Mouse (Mus musculus): ENCODE data around the gene Gpcpd1. TPM values are rescaled to one million over a fixed set of nuclear protein-coding genes. Genes with fewer than 3 reads are reported as not detected.
"Not testable (repeated sequence)": the region's sequence is repeated elsewhere in the genome, so short reads cannot be mapped to it uniquely, and the experiment has no call there.

Gene Gpcpd1
- polyA plus RNA-seq, 1 experiment from 2014 or later: 62.3 TPM

- Histone ChIP-seq H3K4me2 (replicated peaks) (no peak overlapping the region), H3K9ac (replicated peaks) (no peak overlapping the region), H3K27ac (replicated peaks) (no peak overlapping the region), H3K27me3 (no peaks in the 10 kb centered on the region), H3K9me3 (no peaks in the 10 kb centered on the region), H3K4me1 (no peaks in the 10 kb centered on the region), H3K4me3 (no peak overlapping the region), H3K36me3 (no peaks in the 10 kb centered on the region)
- no peak for ATAC-seq (ENCODE audit: low FRiP score, low read depth)
Observed at GRCm38 (mm10) chr2:132601777-132602176, 14.2 kb upstream of the Gpcpd1 start.

DNA sequence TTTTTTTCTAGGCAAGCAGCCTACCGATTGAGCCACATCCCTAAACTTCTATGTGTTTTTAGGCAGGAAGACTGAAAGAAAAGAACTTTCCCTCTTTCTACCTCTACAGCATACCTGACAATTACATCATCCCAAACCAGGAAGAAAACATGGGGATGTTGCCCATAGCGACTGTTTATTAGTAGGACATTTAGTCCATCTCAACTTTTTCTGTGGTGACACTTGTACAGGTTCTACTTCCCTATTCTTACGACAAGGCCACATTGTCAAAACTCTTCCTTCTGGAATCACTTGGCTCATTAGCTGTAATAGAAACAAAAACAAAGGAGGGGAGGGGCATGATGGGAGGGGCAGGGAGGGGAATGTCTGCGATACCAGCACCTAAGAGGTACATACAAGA is 12.6 kb upstream of the Gpcpd1 start:
- WGBS: 90% methylated on average over 4 of the region's 4 CpGs
- ATAC-seq (ENCODE audit: low FRiP score, low read depth): no peak

GRCm38 (mm10) chr2:132599127-132599526 is 11.6 kb upstream of the Gpcpd1 start:
- no peaks in the 10 kb centered on the region for H3K27me3 ChIP-seq
- no peak overlapping the region for H3K4me2 ChIP-seq (replicated peaks)
- H3K9me3 ChIP-seq: no peaks in the 10 kb centered on the region
- no peaks in the 10 kb centered on the region for H3K4me1 ChIP-seq
- ATAC-seq (ENCODE audit: low FRiP score, low read depth): no peak
- no peak overlapping the region for H3K27ac ChIP-seq (replicated peaks)
- no peak overlapping the region for H3K4me3 ChIP-seq
- WGBS: 93% methylated on average over 6 of the region's 6 CpGs
- no peaks in the 10 kb centered on the region for H3K36me3 ChIP-seq
- no peak overlapping the region for H3K9ac ChIP-seq (replicated peaks)

More for the DNA sequence above, 12.6 kb upstream of the Gpcpd1 start:
- H3K9ac ChIP-seq (replicated peaks): no peak overlapping the region
- H3K4me2 ChIP-seq (replicated peaks): no peak overlapping the region
- no peaks in the 10 kb centered on the region for H3K27me3 ChIP-seq
- H3K4me3 ChIP-seq: no peak overlapping the region
- no peak overlapping the region for H3K27ac ChIP-seq (replicated peaks)
- H3K9me3 ChIP-seq: no peaks in the 10 kb centered on the region
- no peaks in the 10 kb centered on the region for H3K36me3 ChIP-seq
- H3K4me1 ChIP-seq: no peaks in the 10 kb centered on the region

- H3K4me1 ChIP-seq: no peaks in the 10 kb centered on the region
- no peak overlapping the region for H3K9ac ChIP-seq (replicated peaks)
- H3K4me2 ChIP-seq (replicated peaks): no peak overlapping the region
- H3K36me3 ChIP-seq: no peaks in the 10 kb centered on the region
- H3K27me3 ChIP-seq: no peaks in the 10 kb centered on the region
- no peaks in the 10 kb centered on the region for H3K9me3 ChIP-seq
- H3K27ac ChIP-seq (replicated peaks): no peak overlapping the region
- ATAC-seq (ENCODE audit: low FRiP score, low read depth): no peak
- WGBS: 77% methylated on average over 3 of the region's 3 CpGs
- H3K4me3 ChIP-seq: no peak overlapping the region
Observed at GRCm38 (mm10) chr2:132597866-132598480, 10.4 kb upstream of the Gpcpd1 start.

- no peaks in the 10 kb centered on the region for H3K27me3 ChIP-seq
- no peak overlapping the region for H3K4me3 ChIP-seq
- no peak overlapping the region for H3K4me2 ChIP-seq (replicated peaks)
- H3K9ac ChIP-seq (replicated peaks): no peak overlapping the region
- no peaks in the 10 kb centered on the region for H3K4me1 ChIP-seq
- 71% methylated on average over 8 of the region's 8 CpGs for WGBS
- H3K9me3 ChIP-seq: no peaks in the 10 kb centered on the region
- ATAC-seq (ENCODE audit: low FRiP score, low read depth): no peak
- H3K27ac ChIP-seq (replicated peaks): no peak overlapping the region
- H3K36me3 ChIP-seq: no peaks in the 10 kb centered on the region
Observed at GRCm38 (mm10) chr2:132597226-132597625, 9.7 kb upstream of the Gpcpd1 start.

- no peak overlapping the region for H3K4me3 ChIP-seq
- 88% methylated on average over 11 of the region's 11 CpGs for WGBS
- no peak overlapping the region for H3K27ac ChIP-seq (replicated peaks)
- no peaks in the 10 kb centered on the region for H3K9me3 ChIP-seq
- no peaks in the 10 kb centered on the region for H3K36me3 ChIP-seq
- no peak for ATAC-seq (ENCODE audit: low FRiP score, low read depth)
- no peak overlapping the region for H3K4me2 ChIP-seq (replicated peaks)
- H3K9ac ChIP-seq (replicated peaks): no peak overlapping the region
- H3K27me3 ChIP-seq: no peaks in the 10 kb centered on the region
- no peaks in the 10 kb centered on the region for H3K4me1 ChIP-seq
Observed at GRCm38 (mm10) chr2:132595601-132596235, 8.2 kb upstream of the Gpcpd1 start.

DNA sequence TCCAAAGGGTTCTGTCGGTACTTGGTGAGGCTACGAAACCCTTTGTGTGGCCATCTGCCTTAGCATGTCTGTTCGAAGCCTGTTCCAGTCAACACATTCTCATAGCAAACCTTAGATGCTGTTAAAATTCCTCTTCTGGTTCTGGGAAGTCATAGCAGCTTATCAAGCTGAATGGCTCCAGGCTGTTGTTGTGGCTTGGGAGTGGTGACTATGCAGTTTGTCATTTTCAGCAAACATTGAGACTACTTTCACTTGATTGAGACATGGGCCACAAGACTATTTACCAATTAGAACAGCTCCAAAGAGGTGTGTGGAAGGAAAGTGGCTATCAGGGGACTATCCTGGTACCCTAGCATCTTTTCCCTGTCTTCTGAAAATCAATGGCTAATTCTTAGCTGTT is 4.6 kb upstream of the Gpcpd1 start:
- no peak overlapping the region for H3K27ac ChIP-seq (replicated peaks)
- H3K4me1 ChIP-seq: no peaks in the 10 kb centered on the region
- WGBS: 90% methylated on average over 3 of the region's 3 CpGs
- no peak for ATAC-seq (ENCODE audit: low FRiP score, low read depth)
- no peaks in the 10 kb centered on the region for H3K27me3 ChIP-seq
- no peaks in the 10 kb centered on the region for H3K36me3 ChIP-seq
- no peak overlapping the region for H3K9ac ChIP-seq (replicated peaks)
- no peaks in the 10 kb centered on the region for H3K9me3 ChIP-seq
- no peak overlapping the region for H3K4me3 ChIP-seq
- no peak overlapping the region for H3K4me2 ChIP-seq (replicated peaks)

DNA sequence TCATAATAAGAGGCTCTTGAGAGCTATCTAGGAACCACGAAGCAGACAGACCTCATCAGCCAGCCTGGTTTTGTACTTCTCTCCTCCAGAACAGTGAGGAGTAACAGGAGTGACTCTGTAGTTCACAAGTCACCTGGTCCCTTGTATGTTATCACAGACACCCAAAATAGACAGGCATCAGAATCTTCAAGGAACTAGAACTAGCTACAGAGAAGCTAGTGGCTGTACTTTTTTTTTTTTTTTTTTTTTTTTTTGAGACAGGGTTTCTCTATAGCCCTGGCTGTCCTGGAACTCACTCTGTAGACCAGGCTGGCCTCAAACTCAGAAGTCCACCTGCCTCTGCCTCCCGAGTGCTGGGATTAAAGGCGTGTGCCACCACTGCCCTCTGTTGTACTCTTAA is 4.0 kb upstream of the Gpcpd1 start:
- H3K9ac ChIP-seq (replicated peaks); H3K36me3 ChIP-seq; H3K4me2 ChIP-seq (replicated peaks); H3K27ac ChIP-seq (replicated peaks); H3K9me3 ChIP-seq; H3K27me3 ChIP-seq; H3K4me3 ChIP-seq; H3K4me1 ChIP-seq; ATAC-seq (ENCODE audit: low FRiP score, low read depth): not testable (repeated sequence)
- 88% methylated on average over 3 of the region's 3 CpGs for WGBS

DNA sequence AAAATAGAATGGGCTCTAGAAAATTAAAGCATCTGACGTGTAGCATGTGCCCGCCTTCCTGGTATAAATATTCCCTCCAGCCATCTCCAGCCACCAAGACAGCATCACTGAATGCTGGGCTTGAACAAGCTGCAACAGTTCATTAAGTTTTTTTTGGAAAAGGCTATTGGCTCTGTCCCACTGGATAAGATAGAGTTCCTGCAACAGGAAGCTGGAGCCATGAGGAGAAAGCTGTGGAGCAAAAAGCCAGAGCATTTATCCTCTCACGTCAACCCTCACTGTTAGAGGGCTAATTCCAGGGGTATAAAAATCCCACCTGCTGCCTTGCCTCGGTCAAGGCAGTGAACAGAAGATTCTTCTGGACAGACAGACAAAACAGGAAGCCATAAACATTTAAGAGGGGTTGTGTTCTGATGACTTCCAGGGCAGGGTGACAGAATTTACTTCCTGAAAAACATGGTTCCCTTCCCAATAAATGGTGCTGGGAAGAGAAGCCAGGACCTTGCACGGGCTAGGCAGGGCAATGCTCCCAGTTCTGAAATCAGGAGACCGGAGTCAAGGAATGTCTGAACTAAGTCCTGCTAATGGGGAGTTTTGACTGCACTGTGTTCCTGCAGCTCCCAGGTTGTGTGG is 2.5 kb upstream of the Gpcpd1 start:
- H3K9me3 ChIP-seq: no peaks in the 10 kb centered on the region
- H3K36me3 ChIP-seq: no peaks in the 10 kb centered on the region
- H3K27me3 ChIP-seq: no peaks in the 10 kb centered on the region
- H3K4me1 ChIP-seq: no peaks in the 10 kb centered on the region
- H3K4me3 ChIP-seq: no peak overlapping the region
- no peak overlapping the region for H3K4me2 ChIP-seq (replicated peaks)
- whole genome bisulfite sequencing: 83% methylated on average over 6 of the region's 6 CpGs
- no peak overlapping the region for H3K9ac ChIP-seq (replicated peaks)
- H3K27ac ChIP-seq (replicated peaks): no peak overlapping the region
- ATAC-seq (ENCODE audit: low FRiP score, low read depth): no peak

- no peak for ATAC-seq (ENCODE audit: low FRiP score, low read depth)
- WGBS: 86% methylated on average over 3 of the region's 3 CpGs
Observed at GRCm38 (mm10) chr2:132586006-132586405, 1.5 kb downstream of the Gpcpd1 start.

DNA sequence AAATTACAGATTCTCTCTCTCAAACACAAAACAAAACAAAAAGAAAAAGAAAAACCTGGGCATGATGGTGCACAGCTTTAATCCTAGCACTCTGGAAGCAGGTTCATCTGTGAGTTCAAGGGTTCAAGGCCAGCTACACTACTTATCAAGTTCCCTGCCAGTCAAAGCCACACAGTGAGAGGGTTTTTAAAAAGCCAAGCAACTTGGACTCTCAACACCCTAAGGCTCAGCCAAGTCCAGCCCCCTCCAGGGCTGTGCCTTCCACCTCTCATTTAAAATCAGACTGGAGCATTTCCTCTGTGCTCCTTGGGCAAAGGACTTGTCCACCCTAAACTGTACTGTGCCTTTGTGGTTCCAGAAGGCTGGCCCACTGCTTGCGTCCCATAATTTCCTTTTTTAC is 3.3 kb downstream of the Gpcpd1 start:
- H3K27ac ChIP-seq (replicated peaks): no peak overlapping the region
- no peak overlapping the region for H3K4me2 ChIP-seq (replicated peaks)
- H3K4me3 ChIP-seq: no peak overlapping the region
- 85% methylated on average over 1 of the region's 1 CpGs for WGBS
- no peak overlapping the region for H3K9ac ChIP-seq (replicated peaks)
- H3K27me3 ChIP-seq: no peaks in the 10 kb centered on the region
- H3K9me3 ChIP-seq: 0 out of 2 replicates have a peak, but pooled peaks cover 3% of the 10 kb centered on the region
- no peak for ATAC-seq (ENCODE audit: low FRiP score, low read depth)
- peaks cover 10% of the 10 kb centered on the region for H3K4me1 ChIP-seq
- no peaks in the 10 kb centered on the region for H3K36me3 ChIP-seq

More at GRCm38 (mm10) chr2:132586006-132586405, 1.5 kb downstream of the Gpcpd1 start:
- Histone ChIP-seq H3K27me3 (no peaks in the 10 kb centered on the region), H3K36me3 (no peaks in the 10 kb centered on the region), H3K4me2 (replicated peaks) (no peak overlapping the region), H3K27ac (replicated peaks) (no peak overlapping the region), H3K9me3 (no peaks in the 10 kb centered on the region), H3K9ac (replicated peaks) (no peak overlapping the region), H3K4me3 (no peak overlapping the region), H3K4me1 (peaks cover 10% of the 10 kb centered on the region)

- Histone ChIP-seq H3K9me3 (0 out of 2 replicates have a peak, but pooled peaks cover 9% of the 10 kb centered on the region), H3K27ac (replicated peaks) (no peak overlapping the region), H3K4me1 (peaks cover 10% of the 10 kb centered on the region), H3K27me3 (no peaks in the 10 kb centered on the region), H3K36me3 (no peaks in the 10 kb centered on the region), H3K4me3 (no peak overlapping the region), H3K9ac (replicated peaks) (no peak overlapping the region), H3K4me2 (replicated peaks) (no peak overlapping the region)
- WGBS: 81% methylated on average over 3 of the region's 3 CpGs
- ATAC-seq (ENCODE audit: low FRiP score, low read depth): no peak
Observed at GRCm38 (mm10) chr2:132583126-132583525, 4.4 kb downstream of the Gpcpd1 start.

Data from midbrain, embryonic 12.5 days (tissue).